18 mouse cellular contexts compared by ENCODE assay signal in genomic region chr7:110914531-110914930, GRCm38 (mm10). TPM values are rescaled to one million over a fixed set of nuclear protein-coding genes. Genes with fewer than 3 reads are reported as not detected.
DNase-seq lines count a peak whose midpoint lies in the region; ATAC-seq lines count a peak whose summit lies in the region.
"Had no signal": no experiment of that assay in that cellular context is flagged by ENCODE, and none has a peak within 500 bp of the region (broad histone marks: within the 10 kb centered on the region; RNA-seq: fewer than 3 reads in every experiment).

No protein-coding gene starts in this region.

- no peak overlapping the region for H3K4me3 ChIP-seq in heart, embryonic 12.5 days
- H3K4me3 ChIP-seq: hindbrain, embryonic 10.5 days; layer of hippocampus, adult 2 months; neural tube, embryonic 15.5 days had no signal

- no peaks in the 10 kb centered on the region for H3K27me3 ChIP-seq in heart, embryonic 12.5 days (replicated peaks)
- H3K27me3 ChIP-seq: neural tube, embryonic 15.5 days had no signal

- intact Hi-C loops in heart, postnatal 14 days (cut with DNase I), result no loop called here
- intact Hi-C loops in left cerebral cortex, postnatal 25 days (cut with DNase I), result no loop called here

- peak; percentile 82 for ATAC-seq in heart, embryonic 12.5 days (ENCODE audit: insufficient number of reproducible peaks, low FRiP score)
- ATAC-seq in megakaryocyte-erythroid progenitor cell, adult 5-6 weeks (replicated peaks; ENCODE audit: low FRiP score, low TSS enrichment, poor library complexity, severe bottlenecking), result peak; percentile 66
- ATAC-seq: forebrain, postnatal 0 days had no signal

- no peak overlapping the region for H3K9ac ChIP-seq in heart, embryonic 12.5 days
- H3K9ac ChIP-seq: forebrain, postnatal 0 days; neural tube, embryonic 15.5 days had no signal

- H3K27ac ChIP-seq in heart, embryonic 12.5 days (ENCODE audit: poor library complexity, severe bottlenecking), result no peak overlapping the region
- H3K27ac ChIP-seq: hindbrain, embryonic 10.5 days; layer of hippocampus, adult 2 months; macrophage; neural tube, embryonic 15.5 days had no signal

- H3K4me1 ChIP-seq in heart, embryonic 12.5 days (replicated peaks), result peaks cover 11% of the 10 kb centered on the region
- H3K4me1 ChIP-seq: hindbrain, embryonic 10.5 days; neural tube, embryonic 15.5 days had no signal

- H3K4me2 ChIP-seq in heart, embryonic 12.5 days, result no peak overlapping the region
- H3K4me2 ChIP-seq: neural tube, embryonic 15.5 days had no signal

- DNase-seq in heart, postnatal 14 days, result no peak
- peak; percentile 78 for DNase-seq in c-Kit-positive CD71-positive TER-119-negative erythroid progenitor cells, embryonic 14.5 days (ENCODE audit: low read depth)
- peak; percentile 69 for DNase-seq in liver
- no peak for DNase-seq in left cerebral cortex, postnatal 25 days (ENCODE audit: low spot score in 2 of 2)
- DNase-seq in gastrocnemius, postnatal 10 days, result no peak
- no peak for DNase-seq in thymus, postnatal 14 days
- DNase-seq: cerebellum, postnatal 10 days; forebrain, postnatal 0 days; heart, adult 18-20 months; kidney, adult 18-20 months; right cerebral cortex, adult 18-20 months; thymus, postnatal 36 days had no signal

- WGBS in heart, embryonic 12.5 days, result 44% methylated on average over 3 of the region's 3 CpGs

- no peaks in the 10 kb centered on the region for H3K9me3 ChIP-seq in heart, embryonic 12.5 days (replicated peaks)
- H3K9me3 ChIP-seq: hindbrain, embryonic 10.5 days; neural tube, embryonic 15.5 days had no signal

- H3K36me3 ChIP-seq in heart, embryonic 12.5 days, result no peaks in the 10 kb centered on the region
- H3K36me3 ChIP-seq: hindbrain, embryonic 10.5 days; neural tube, embryonic 15.5 days had no signal

RNA-seq across cellular contexts. Expression of gene Lyve1, which starts 51.5 kb away (rescaled TPM):
- polyA plus RNA-seq in heart, embryonic 12.5 days (2016; fragmentation: Nextera tagmentation; extraction: Ambion mirVana), result 3.2 and 3.6 TPM in 2 replicates
- 10 to 100 TPM; 21.5 to 22.8 TPM for total RNA-seq in heart, postnatal 14 days (2021)
- not detected in 2 replicates for total RNA-seq in megakaryocyte-erythroid progenitor cell, adult 5-6 weeks (2014; fragmentation: Nextera tagmentation)
- not detected in 2 replicates for total RNA-seq in megakaryocyte-erythroid progenitor cell, adult 5-6 weeks (2017)
- total RNA-seq in left cerebral cortex, postnatal 25 days (2021), result 1 to 10 TPM; 1.3 to 3.0 TPM
- total RNA-seq in gastrocnemius, postnatal 10 days (2021), result 10 to 100 TPM in 1 of 2 experiments, 1 to 10 TPM in 1; 8.4 to 11.5 TPM

Comparison
In these comparisons a context has a peak if more than half of its experiments do, and no peak if none do; other contexts are left out.
1. DNase-seq: peak in c-Kit-positive CD71-positive TER-119-negative erythroid progenitor cells, embryonic 14.5 days (single experiment) and liver (single experiment); none in heart, postnatal 14 days (0 of 2), left cerebral cortex, postnatal 25 days (0 of 2), gastrocnemius, postnatal 10 days (single experiment) and thymus, postnatal 14 days (single experiment).